Mouse (Mus musculus): ENCODE results near the gene Mamstr.

Mamstr gene

DNA sequence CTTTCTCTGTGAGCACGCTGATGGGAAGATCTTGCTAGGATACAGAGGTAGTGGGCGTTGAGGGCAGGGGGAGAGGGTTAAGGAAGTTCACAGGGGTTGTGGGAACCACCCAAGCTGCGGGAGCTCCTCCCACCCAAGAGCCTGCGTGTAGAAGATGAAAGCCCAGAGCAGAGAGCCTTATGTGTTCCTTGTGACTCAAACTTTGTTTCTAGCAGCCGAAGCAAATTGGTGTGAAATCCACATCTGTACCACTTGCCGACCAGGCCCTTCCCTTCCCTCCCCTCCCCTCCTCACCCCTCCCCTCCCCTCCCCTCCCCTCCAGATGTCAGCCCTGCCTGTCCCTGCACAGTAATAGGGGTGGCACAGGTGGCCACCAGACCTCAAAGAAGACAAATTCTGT is 55.3 kb downstream of the Mamstr start:
- peak; percentile 57 for DNase-seq

Data from thymus, postnatal 4 days (tissue).